18 mouse cellular contexts compared by ENCODE assay signal in the genomic region with DNA sequence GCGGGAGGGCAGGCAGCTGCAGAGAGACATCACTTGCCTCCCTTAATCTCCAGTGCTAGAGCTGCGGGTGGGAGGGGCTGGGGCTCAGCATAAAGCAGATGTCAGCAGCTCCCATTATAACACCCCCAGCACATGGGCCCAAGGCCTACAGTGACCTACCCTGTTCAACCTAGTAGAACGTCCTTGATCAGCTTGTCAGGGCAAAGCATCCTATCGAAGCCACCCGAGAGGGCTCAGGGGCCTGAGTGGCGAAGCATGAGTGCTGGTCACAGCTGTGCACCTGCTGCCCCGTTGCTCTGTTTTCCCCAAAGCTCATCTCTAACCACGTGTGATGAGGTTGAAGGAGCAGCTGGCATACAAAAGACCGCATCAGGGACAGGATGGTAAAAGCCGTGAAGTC.
DNase-seq lines count a peak whose midpoint lies in the region; ATAC-seq and TF ChIP-seq lines count a peak whose summit lies in the region.
"Had no signal": no experiment of that assay in that cellular context is flagged by ENCODE, and none has a peak within 500 bp of the region (broad histone marks: within the 10 kb centered on the region; RNA-seq: fewer than 3 reads in every experiment).

No protein-coding gene starts in this region.

- no peaks in the 10 kb centered on the region for H3K27me3 ChIP-seq in forebrain, embryonic 14.5 days (replicated peaks; ENCODE audit: control insufficient read depth, insufficient read depth, low read length)
- no peaks in the 10 kb centered on the region for H3K27me3 ChIP-seq in forebrain, embryonic 15.5 days
- H3K27me3 ChIP-seq in hindbrain, embryonic 11.5 days (ENCODE audit: control insufficient read depth, insufficient read depth, low read length) = no peaks in the 10 kb centered on the region
- H3K27me3 ChIP-seq in hindbrain, postnatal 0 days (ENCODE audit: insufficient read depth, low read length) = no peaks in the 10 kb centered on the region
- no peaks in the 10 kb centered on the region for H3K27me3 ChIP-seq in neural tube, embryonic 14.5 days (ENCODE audit: control insufficient read depth, insufficient read depth, low read length)
- H3K27me3 ChIP-seq: megakaryocyte, embryonic 14.5 days had no signal

- ATAC-seq in forebrain, embryonic 14.5 days = 0 out of 2 replicates have a peak, but pooled peaks have one; percentile 30
- ATAC-seq in forebrain, embryonic 15.5 days (replicated peaks) = no peak
- ATAC-seq in hindbrain, embryonic 11.5 days (ENCODE audit: low FRiP score) = peak; percentile 79
- ATAC-seq in hindbrain, postnatal 0 days = peak; percentile 54; the same call in 1 of the 2 replicates
- ATAC-seq in neural tube, embryonic 14.5 days (ENCODE audit: low read depth) = peak; percentile 64
- ATAC-seq: liver, postnatal 0 days had no signal

- 0 out of 2 replicates have a peak, but pooled peaks cover 2% of the 10 kb centered on the region for H3K9me3 ChIP-seq in forebrain, embryonic 14.5 days (replicated peaks; ENCODE audit: control insufficient read depth, low read length)
- no peaks in the 10 kb centered on the region for H3K9me3 ChIP-seq in forebrain, embryonic 15.5 days
- H3K9me3 ChIP-seq in hindbrain, embryonic 11.5 days (ENCODE audit: control insufficient read depth, low read length) = no peaks in the 10 kb centered on the region
- no peaks in the 10 kb centered on the region for H3K9me3 ChIP-seq in hindbrain, postnatal 0 days (ENCODE audit: low read length)
- H3K9me3 ChIP-seq in neural tube, embryonic 14.5 days (ENCODE audit: control insufficient read depth, low read length) = no peaks in the 10 kb centered on the region
- H3K9me3 ChIP-seq: limb, embryonic 10.5 days had no signal

- no peak for DNase-seq in forebrain, embryonic 14.5 days (ENCODE audit: low spot score)
- DNase-seq in hindbrain, embryonic 11.5 days (ENCODE audit: low spot score) = peak; percentile 33
- no peak for DNase-seq in hindbrain, postnatal 0 days (ENCODE audit: low spot score)
- DNase-seq in lung, adult 18-20 months = no peak
- no peak for DNase-seq in cerebellum, adult 8-10 months
- DNase-seq: cerebellum, adult 2 months; gastrocnemius, adult 2 months; heart, postnatal 10 days; kidney, adult 9 months; kidney, postnatal 36 days; liver, postnatal 0 days; thymus, adult 2 months had no signal

- TF ChIP-seq CTCF in hindbrain, postnatal 0 days (IDR thresholded peaks at IDR 0.05; ENCODE audit: low read depth) = no peak

- no peak overlapping the region for H3K4me3 ChIP-seq in forebrain, embryonic 14.5 days (ENCODE audit: low read depth, low read length)
- no peak overlapping the region for H3K4me3 ChIP-seq in forebrain, embryonic 15.5 days
- H3K4me3 ChIP-seq in hindbrain, embryonic 11.5 days (ENCODE audit: low read depth, low read length) = no peak overlapping the region
- H3K4me3 ChIP-seq in hindbrain, postnatal 0 days (ENCODE audit: low read length) = no peak overlapping the region
- no peak overlapping the region for H3K4me3 ChIP-seq in neural tube, embryonic 14.5 days (ENCODE audit: low read depth, low read length)
- H3K4me3 ChIP-seq: gastrocnemius, adult 2 months; limb, embryonic 10.5 days; megakaryocyte, embryonic 14.5 days; myocyte had no signal

- no peak overlapping the region for H3K27ac ChIP-seq in forebrain, embryonic 14.5 days (ENCODE audit: low read depth, low read length)
- no peak overlapping the region for H3K27ac ChIP-seq in forebrain, embryonic 15.5 days (replicated peaks)
- H3K27ac ChIP-seq in hindbrain, embryonic 11.5 days (ENCODE audit: low read depth, low read length) = no peak overlapping the region; the same call in 1 of the 2 replicates
- no peak overlapping the region for H3K27ac ChIP-seq in hindbrain, postnatal 0 days
- no peak overlapping the region for H3K27ac ChIP-seq in neural tube, embryonic 14.5 days (ENCODE audit: low read depth, low read length)
- H3K27ac ChIP-seq: gastrocnemius, adult 2 months; limb, embryonic 10.5 days had no signal

- H3K36me3 ChIP-seq in forebrain, embryonic 14.5 days (ENCODE audit: control insufficient read depth, insufficient read depth, low read length) = no peaks in the 10 kb centered on the region
- H3K36me3 ChIP-seq in forebrain, embryonic 15.5 days = no peaks in the 10 kb centered on the region
- no peaks in the 10 kb centered on the region; the same call in 1 of the 2 replicates for H3K36me3 ChIP-seq in hindbrain, embryonic 11.5 days (ENCODE audit: control insufficient read depth, insufficient read depth, low read length)
- no peaks in the 10 kb centered on the region for H3K36me3 ChIP-seq in hindbrain, postnatal 0 days (ENCODE audit: insufficient read depth, low read length)
- no peaks in the 10 kb centered on the region for H3K36me3 ChIP-seq in neural tube, embryonic 14.5 days (ENCODE audit: control insufficient read depth, insufficient read depth, low read length)
- H3K36me3 ChIP-seq: limb, embryonic 10.5 days had no signal

- no peak overlapping the region for H3K9ac ChIP-seq in forebrain, embryonic 14.5 days (ENCODE audit: low read length)
- H3K9ac ChIP-seq in forebrain, embryonic 15.5 days (replicated peaks) = no peak overlapping the region
- H3K9ac ChIP-seq in hindbrain, embryonic 11.5 days (ENCODE audit: low read depth, low read length) = no peak overlapping the region
- H3K9ac ChIP-seq in hindbrain, postnatal 0 days (replicated peaks; ENCODE audit: low read length) = no peak overlapping the region
- no peak overlapping the region for H3K9ac ChIP-seq in neural tube, embryonic 14.5 days (replicated peaks; ENCODE audit: low read depth, low read length)
- H3K9ac ChIP-seq: liver, postnatal 0 days had no signal

- no peaks in the 10 kb centered on the region for H3K4me1 ChIP-seq in forebrain, embryonic 14.5 days (ENCODE audit: control insufficient read depth, insufficient read depth, low read length)
- H3K4me1 ChIP-seq in forebrain, embryonic 15.5 days = peaks cover 10% of the 10 kb centered on the region
- H3K4me1 ChIP-seq in hindbrain, embryonic 11.5 days (replicated peaks; ENCODE audit: control insufficient read depth, insufficient read depth, low read length) = no peaks in the 10 kb centered on the region
- H3K4me1 ChIP-seq in hindbrain, postnatal 0 days (ENCODE audit: insufficient read depth, low read length) = peaks cover 12% of the 10 kb centered on the region
- peaks cover 12% of the 10 kb centered on the region; the same call in 1 of the 2 replicates for H3K4me1 ChIP-seq in neural tube, embryonic 14.5 days (ENCODE audit: control insufficient read depth, insufficient read depth, low read length)
- H3K4me1 ChIP-seq: limb, embryonic 10.5 days; megakaryocyte, embryonic 14.5 days had no signal

- no peak overlapping the region for H3K4me2 ChIP-seq in forebrain, embryonic 14.5 days (ENCODE audit: low read length)
- H3K4me2 ChIP-seq in forebrain, embryonic 15.5 days (replicated peaks) = no peak overlapping the region
- no peak overlapping the region for H3K4me2 ChIP-seq in hindbrain, embryonic 11.5 days (replicated peaks; ENCODE audit: low read depth, low read length)
- no peak overlapping the region for H3K4me2 ChIP-seq in hindbrain, postnatal 0 days (ENCODE audit: low read depth, low read length)
- no peak overlapping the region for H3K4me2 ChIP-seq in neural tube, embryonic 14.5 days (ENCODE audit: low read depth, low read length)
- H3K4me2 ChIP-seq: heart, embryonic 11.5 days had no signal

- WGBS in forebrain, embryonic 14.5 days = 75% methylated on average over 10 of the region's 10 CpGs
- WGBS in forebrain, embryonic 15.5 days = 64% methylated on average over 10 of the region's 10 CpGs
- 61% methylated on average over 10 of the region's 10 CpGs for WGBS in hindbrain, embryonic 11.5 days
- 48% methylated on average over 10 of the region's 10 CpGs for WGBS in hindbrain, postnatal 0 days
- WGBS in neural tube, embryonic 14.5 days = 45% methylated on average over 10 of the region's 10 CpGs
